Mouse (Mus musculus) hindbrain, embryonic 15.5 days (tissue): ENCODE measurements at regions not wholly inside any gene's neighbourhood (a gene's known extent, or its start where the extent isn't known, plus 50 kb on each side); places are given as distances from the start of the nearest gene placed in this dataset.

Source experiments
- ATAC-seq: fragments of 200-750 bp; cut with Nextera tagmentation; 2 replicates; pipeline ENCODE4 v1.8.0; 2017; ENCODE audit warnings: low read depth, moderate number of reproducible peaks, moderate TSS enrichment; ENCODE audit not compliant: low FRiP score
- H3K27ac ChIP-seq: fragments of 300-500 bp; sonication (generic); replicated peaks from 2 replicates; pipeline ENCODE4 v1.5.1; 2015; ENCODE audit warnings: mild to moderate bottlenecking, inconsistent platforms
- H3K27me3 ChIP-seq: fragments of 300-500 bp; sonication (generic); 2 replicates; pipeline ENCODE4 v1.6.1; 2015; ENCODE audit warnings: control low read depth, inconsistent platforms
- H3K36me3 ChIP-seq: fragments of 300-500 bp; sonication (generic); 2 replicates; pipeline ENCODE4 v1.6.1; 2015; ENCODE audit warnings: control low read depth, inconsistent platforms
- H3K4me1 ChIP-seq: fragments of 300-500 bp; sonication (generic); replicated peaks from 2 replicates; pipeline ENCODE4 v1.6.1; 2015; ENCODE audit warnings: control low read depth, inconsistent platforms
- H3K4me2 ChIP-seq: fragments of 300-500 bp; sonication (generic); 2 replicates; pipeline ENCODE4 v1.6.1; 2015; ENCODE audit warnings: moderate library complexity, mild to moderate bottlenecking, inconsistent platforms
- H3K4me3 ChIP-seq: fragments of 300-500 bp; sonication (generic); 2 replicates; pipeline ENCODE4 v1.5.1; 2015; ENCODE audit warnings: mild to moderate bottlenecking, inconsistent platforms
- H3K9ac ChIP-seq: fragments of 300-500 bp; sonication (generic); 2 replicates; pipeline ENCODE4 v1.6.1; 2015; ENCODE audit warnings: inconsistent platforms
- H3K9me3 ChIP-seq: fragments of 300-500 bp; sonication (generic); 2 replicates; pipeline ENCODE4 v1.6.1; 2016; ENCODE audit warnings: control low read depth, inconsistent platforms
- WGBS: fragments of 180-500 bp; shearing (Covaris S2); methylation state at CpG from one replicate; pipeline ENCODE4 v1.1.7; 2015; 5-methylcytosine and 5-hydroxymethylcytosine counted together

GRCm38 (mm10) chr11:114482070-114482469 lies 186.3 kb upstream of the Rpl38 start:
- H3K9me3 ChIP-seq, result no peaks in the 10 kb centered on the region
- 78% methylated on average over 10 of the region's 10 CpGs for WGBS
- ATAC-seq, result no peak

DNA sequence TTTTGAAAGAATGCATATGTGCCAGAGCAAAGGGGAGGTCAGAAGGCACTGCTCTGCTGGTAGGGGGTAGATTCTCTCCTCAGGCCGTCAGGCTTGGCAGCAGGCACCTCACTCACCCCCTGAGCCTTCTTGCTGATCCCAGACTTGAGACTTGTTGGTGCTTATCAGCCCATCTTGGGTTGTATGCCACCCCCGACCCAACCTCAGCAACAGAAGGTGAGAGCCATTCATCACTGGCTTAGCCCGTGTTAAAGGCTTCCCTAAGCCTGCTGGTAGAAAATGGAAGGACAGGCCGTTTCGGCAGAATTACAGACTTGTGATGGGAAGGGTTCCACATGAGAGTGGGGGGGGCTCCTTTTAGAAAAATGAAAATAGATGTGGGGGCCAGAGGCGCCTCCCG lies 187.3 kb upstream of the Rpl38 start:
- no peak for ATAC-seq
- no peak overlapping the region for H3K4me2 ChIP-seq
- H3K4me3 ChIP-seq, result no peak overlapping the region
- WGBS, result 74% methylated on average over 7 of the region's 7 CpGs
- no peak overlapping the region for H3K9ac ChIP-seq
- H3K27me3 ChIP-seq, result no peaks in the 10 kb centered on the region
- H3K27ac ChIP-seq, result no peak overlapping the region
- no peaks in the 10 kb centered on the region for H3K9me3 ChIP-seq
- H3K36me3 ChIP-seq, result no peaks in the 10 kb centered on the region
- peaks cover 21% of the 10 kb centered on the region for H3K4me1 ChIP-seq

More at GRCm38 (mm10) chr11:114482070-114482469, 186.3 kb upstream of the Rpl38 start:
- H3K4me1 ChIP-seq, result peaks cover 30% of the 10 kb centered on the region
- H3K4me3 ChIP-seq, result no peak overlapping the region
- no peak overlapping the region for H3K27ac ChIP-seq
- no peak overlapping the region for H3K4me2 ChIP-seq
- no peaks in the 10 kb centered on the region for H3K27me3 ChIP-seq
- no peaks in the 10 kb centered on the region for H3K36me3 ChIP-seq
- no peak overlapping the region for H3K9ac ChIP-seq

DNA sequence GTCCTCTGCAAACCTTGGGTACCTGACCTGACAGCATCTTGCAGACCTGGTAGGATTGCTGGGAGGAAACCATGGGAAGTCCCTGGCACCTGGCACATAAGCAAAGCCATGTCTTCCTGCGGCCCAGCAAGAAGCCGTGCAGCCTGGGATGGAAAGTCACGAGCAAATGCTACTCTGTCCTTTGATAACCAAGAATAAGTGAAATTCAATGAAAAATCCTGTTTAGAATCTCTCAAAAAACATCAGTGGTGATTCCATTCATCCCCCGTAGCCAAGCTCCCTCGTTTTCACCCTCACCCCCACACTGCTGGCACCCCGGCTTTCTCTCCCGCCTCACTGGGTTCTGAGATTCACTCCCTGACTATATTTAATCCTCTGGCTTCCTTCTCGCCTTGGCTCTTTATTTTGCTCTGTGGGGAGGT lies 188.2 kb upstream of the Rpl38 start:
- no peaks in the 10 kb centered on the region for H3K36me3 ChIP-seq
- 80% methylated on average over 8 of the region's 8 CpGs for WGBS
- no peak overlapping the region for H3K9ac ChIP-seq
- no peak overlapping the region for H3K4me2 ChIP-seq
- no peak for ATAC-seq
- no peak overlapping the region for H3K4me3 ChIP-seq
- peaks cover 20% of the 10 kb centered on the region for H3K4me1 ChIP-seq
- no peaks in the 10 kb centered on the region for H3K9me3 ChIP-seq
- no peaks in the 10 kb centered on the region for H3K27me3 ChIP-seq
- no peak overlapping the region for H3K27ac ChIP-seq

GRCm38 (mm10) chr11:114478736-114479135 lies 189.6 kb upstream of the Rpl38 start:
- H3K9me3 ChIP-seq, result no peaks in the 10 kb centered on the region
- H3K27ac ChIP-seq, result no peak overlapping the region
- 15% methylated on average over 7 of the region's 7 CpGs for WGBS
- peaks cover 8% of the 10 kb centered on the region for H3K4me1 ChIP-seq
- H3K36me3 ChIP-seq, result no peaks in the 10 kb centered on the region
- H3K4me3 ChIP-seq, result no peak overlapping the region
- no peak overlapping the region for H3K9ac ChIP-seq
- ATAC-seq, result no peak
- no peak overlapping the region; the same call in 1 of the 2 replicates for H3K4me2 ChIP-seq
- no peaks in the 10 kb centered on the region for H3K27me3 ChIP-seq

- Histone ChIP-seq H3K9ac (no peak overlapping the region), H3K4me2 (no peak overlapping the region), H3K4me3 (no peak overlapping the region), H3K4me1 (peaks cover 18% of the 10 kb centered on the region), H3K36me3 (no peaks in the 10 kb centered on the region), H3K27me3 (no peaks in the 10 kb centered on the region), H3K9me3 (no peaks in the 10 kb centered on the region), H3K27ac (no peak overlapping the region)
- 61% methylated on average over 3 of the region's 3 CpGs for WGBS
- no peak for ATAC-seq
These were observed 191.0 kb upstream of the Rpl38 start for GRCm38 (mm10) chr11:114477365-114477764.

DNA sequence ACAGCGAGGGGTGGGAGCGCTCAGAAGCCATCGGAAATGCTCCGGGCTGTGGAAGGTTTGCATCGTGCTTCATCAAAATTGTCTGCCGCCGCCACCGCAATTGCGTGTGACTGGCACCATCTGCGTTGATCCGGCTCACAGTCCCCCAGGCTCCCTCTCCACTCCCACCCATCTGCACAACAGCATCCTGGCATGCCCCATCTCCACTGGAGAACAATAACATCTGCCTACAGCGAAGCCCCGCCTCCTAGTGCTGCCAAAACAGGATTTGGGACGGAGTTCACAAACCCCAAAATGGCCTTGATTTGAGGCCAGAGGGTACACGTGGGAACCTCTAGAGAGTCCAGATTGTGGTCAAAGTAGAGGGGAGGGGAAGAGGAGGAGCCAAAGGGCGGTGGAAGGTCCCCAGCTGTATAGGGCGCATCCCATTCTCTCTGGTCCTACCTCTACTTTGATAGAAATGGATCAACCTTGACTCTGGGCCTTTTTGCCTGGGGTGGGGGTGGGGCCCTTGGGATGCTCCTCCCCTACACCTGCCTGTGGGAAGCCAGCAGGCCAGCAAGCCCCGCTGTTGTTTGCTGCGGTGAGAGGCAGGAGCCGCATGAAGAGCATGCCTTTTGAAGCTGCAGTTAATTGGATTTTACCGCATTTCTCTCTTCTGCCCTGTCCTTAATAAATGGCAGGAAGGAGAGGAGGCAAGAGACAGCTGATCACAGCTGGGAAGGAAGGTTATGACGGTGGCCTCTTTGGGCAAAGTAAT lies 195.6 kb upstream of the Rpl38 start:
- no peak overlapping the region for H3K4me3 ChIP-seq
- peaks cover 31% of the 10 kb centered on the region for H3K4me1 ChIP-seq
- no peaks in the 10 kb centered on the region for H3K9me3 ChIP-seq
- 0 out of 2 replicates have a peak, but pooled peaks have one; percentile 36 for ATAC-seq
- WGBS, result 9% methylated on average over 22 of the region's 22 CpGs
- H3K4me2 ChIP-seq, result peak overlapping the region; percentile 31
- no peak overlapping the region for H3K9ac ChIP-seq
- H3K27me3 ChIP-seq, result no peaks in the 10 kb centered on the region
- peak overlapping the region; percentile 50 for H3K27ac ChIP-seq
- H3K36me3 ChIP-seq, result no peaks in the 10 kb centered on the region

DNA sequence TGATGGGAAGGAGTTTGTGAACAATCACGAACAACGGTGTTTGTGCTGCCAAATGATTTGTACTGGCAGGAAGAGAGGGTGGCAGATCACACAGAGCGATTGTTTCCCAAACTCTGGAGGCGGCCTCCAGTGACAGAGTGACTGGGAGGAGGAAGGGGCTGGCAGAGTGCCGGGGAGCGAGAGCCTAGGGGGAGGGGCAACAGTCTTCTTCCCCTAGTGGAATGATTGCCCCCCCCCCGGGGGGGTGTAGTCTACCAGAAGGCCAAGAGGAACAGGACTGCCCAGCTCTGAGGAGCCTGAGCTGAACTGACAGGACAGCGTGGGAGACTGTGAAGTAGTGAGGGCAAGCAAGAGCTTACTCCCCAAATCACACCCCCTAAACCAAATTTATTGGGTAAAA lies 199.9 kb upstream of the Rpl38 start:
- Histone ChIP-seq H3K27me3 (peaks cover 4% of the 10 kb centered on the region; the same call in 1 of the 2 replicates), H3K9ac (no peak overlapping the region), H3K9me3 (no peaks in the 10 kb centered on the region), H3K27ac (peak overlapping the region; percentile 76), H3K36me3 (no peaks in the 10 kb centered on the region), H3K4me1 (peaks cover 56% of the 10 kb centered on the region), H3K4me3 (no peak overlapping the region), H3K4me2 (peak overlapping the region; percentile 34; the same call in 1 of the 2 replicates)
- 0 out of 2 replicates have a peak, but pooled peaks have one; percentile 31 for ATAC-seq
- 6% methylated on average over 8 of the region's 8 CpGs for WGBS

DNA sequence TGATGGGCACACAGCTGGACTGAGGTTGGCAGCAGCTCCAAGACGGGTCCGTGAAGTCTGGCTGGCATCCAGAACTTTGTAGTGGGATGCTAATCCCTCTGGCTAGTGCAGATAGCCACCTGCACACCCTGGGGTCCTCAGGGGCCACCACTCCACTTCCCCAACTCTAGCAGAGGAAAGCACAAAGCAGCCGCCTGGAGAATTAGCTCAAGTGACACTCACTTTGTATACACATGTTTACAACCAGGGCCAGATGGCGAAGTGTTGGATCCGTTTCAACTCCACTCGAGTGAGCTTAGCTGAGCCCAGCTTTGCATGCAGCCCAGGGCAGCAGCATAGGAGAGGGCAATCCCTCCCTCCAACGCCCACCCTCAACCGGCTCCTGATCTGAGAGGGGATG lies 200.5 kb upstream of the Rpl38 start:
- ATAC-seq, result peak; percentile 69
- Histone ChIP-seq H3K4me1 (peaks cover 51% of the 10 kb centered on the region), H3K36me3 (no peaks in the 10 kb centered on the region), H3K4me3 (no peak overlapping the region), H3K27ac (peak overlapping the region; percentile 76), H3K4me2 (peak overlapping the region; percentile 34), H3K9ac (no peak overlapping the region), H3K27me3 (peaks cover 4% of the 10 kb centered on the region; the same call in 1 of the 2 replicates), H3K9me3 (no peaks in the 10 kb centered on the region)
- 10% methylated on average over 8 of the region's 8 CpGs for WGBS

- Histone ChIP-seq H3K36me3 (no peaks in the 10 kb centered on the region), H3K9me3 (no peaks in the 10 kb centered on the region), H3K4me2 (no peak overlapping the region), H3K4me1 (peaks cover 42% of the 10 kb centered on the region), H3K4me3 (no peak overlapping the region), H3K9ac (no peak overlapping the region), H3K27ac (peak overlapping the region; percentile 68; the same call in 1 of the 2 replicates), H3K27me3 (peaks cover 4% of the 10 kb centered on the region; the same call in 1 of the 2 replicates)
- no peak for ATAC-seq
- 39% methylated on average over 5 of the region's 5 CpGs for WGBS
These were observed 202.8 kb upstream of the Rpl38 start for GRCm38 (mm10) chr11:114465486-114465885.

GRCm38 (mm10) chr11:114462755-114463374 lies 205.5 kb upstream of the Rpl38 start:
- no peak for ATAC-seq
- Histone ChIP-seq H3K27me3 (peaks cover 4% of the 10 kb centered on the region; the same call in 1 of the 2 replicates), H3K4me1 (peaks cover 32% of the 10 kb centered on the region), H3K9me3 (no peaks in the 10 kb centered on the region), H3K4me3 (no peak overlapping the region), H3K9ac (no peak overlapping the region), H3K27ac (no peak overlapping the region), H3K4me2 (no peak overlapping the region), H3K36me3 (no peaks in the 10 kb centered on the region)
- WGBS, result 33% methylated on average over 6 of the region's 6 CpGs

DNA sequence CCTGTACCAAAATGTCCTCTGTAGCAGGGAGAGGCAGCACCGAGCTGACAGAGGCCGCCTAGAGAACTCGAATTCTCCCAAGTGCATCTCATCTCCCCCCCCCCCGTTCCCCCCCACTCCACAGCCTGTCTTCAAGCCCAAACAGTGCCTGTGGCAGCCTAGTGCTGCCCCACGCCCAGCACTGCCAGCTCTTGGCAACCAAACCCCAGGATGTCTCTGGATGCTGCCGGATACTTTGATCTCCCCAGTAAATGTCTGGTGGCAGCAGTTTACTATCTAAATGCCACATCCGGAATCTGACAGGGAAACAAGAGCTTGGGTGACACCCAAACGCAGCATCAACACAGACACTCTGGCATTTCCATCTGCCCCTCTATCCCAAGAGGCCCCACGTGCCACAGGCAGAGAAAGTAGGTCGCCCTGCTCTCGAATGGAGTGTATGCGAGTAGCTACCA lies 213.4 kb upstream of the Rpl38 start:
- Histone ChIP-seq H3K27me3 (no peaks in the 10 kb centered on the region), H3K9me3 (no peaks in the 10 kb centered on the region), H3K4me3 (no peak overlapping the region), H3K4me2 (no peak overlapping the region), H3K36me3 (no peaks in the 10 kb centered on the region), H3K9ac (no peak overlapping the region), H3K27ac (peak overlapping the region; percentile 42; the same call in 1 of the 2 replicates), H3K4me1 (peaks cover 12% of the 10 kb centered on the region)
- 45% methylated on average over 12 of the region's 12 CpGs for WGBS
- ATAC-seq, result peak; percentile 45; the same call in 1 of the 2 replicates

GRCm38 (mm10) chr11:114448776-114449401 lies 219.4 kb upstream of the Rpl38 start:
- Histone ChIP-seq H3K4me3 (no peak overlapping the region), H3K4me2 (no peak overlapping the region), H3K4me1 (peaks cover 41% of the 10 kb centered on the region), H3K27me3 (0 out of 2 replicates have a peak, but pooled peaks cover 3% of the 10 kb centered on the region), H3K36me3 (no peaks in the 10 kb centered on the region), H3K9me3 (no peaks in the 10 kb centered on the region), H3K27ac (no peak overlapping the region), H3K9ac (no peak overlapping the region)
- peak; percentile 68 for ATAC-seq
- 40% methylated on average over 13 of the region's 13 CpGs for WGBS
